Mouse (Mus musculus) limb, embryonic 11.5 days (tissue): ENCODE measurements around the gene Umodl1. TPM values are rescaled to one million over a fixed set of nuclear protein-coding genes. Genes with fewer than 3 reads are reported as not detected.
A peak's percentile ranks its signal among the peaks of the same experiment; 100 is the strongest.

Experiments used
- ATAC-seq: fragments of 200-750 bp; cut with Nextera tagmentation; 2 replicates; pipeline ENCODE4 v1.8.0; 2017; ENCODE audit warnings: low read depth; ENCODE audit not compliant: insufficient number of reproducible peaks, low FRiP score, low TSS enrichment
- DNase-seq: peaks from one replicate; pipeline ENCODE4 v3.0.0-alpha.2; 2015; ENCODE audit warnings: low spot score
- H3K27ac ChIP-seq: fragments of 300-500 bp; sonication (generic); replicated peaks from 2 replicates; pipeline ENCODE4 v1.5.1; 2014; ENCODE audit warnings: low read depth, mild to moderate bottlenecking, low read length
- H3K27me3 ChIP-seq: fragments of 300-500 bp; sonication (generic); 2 replicates; pipeline ENCODE4 v1.6.1; 2014; ENCODE audit warnings: mild to moderate bottlenecking, low read length, mixed read lengths; ENCODE audit not compliant: control insufficient read depth, insufficient read depth
- H3K36me3 ChIP-seq: fragments of 300-500 bp; sonication (generic); 2 replicates; pipeline ENCODE4 v1.6.1; 2014; ENCODE audit warnings: mild to moderate bottlenecking, low read length, moderate library complexity, mixed read lengths; ENCODE audit not compliant: control insufficient read depth, insufficient read depth
- H3K4me1 ChIP-seq: fragments of 300-500 bp; sonication (generic); 2 replicates; pipeline ENCODE4 v1.6.1; 2014; ENCODE audit warnings: low read length, mixed read lengths; ENCODE audit not compliant: control insufficient read depth, insufficient read depth
- H3K4me2 ChIP-seq: fragments of 300-500 bp; sonication (generic); 2 replicates; pipeline ENCODE4 v1.6.1; 2014; ENCODE audit warnings: low read depth, mild to moderate bottlenecking, moderate library complexity; ENCODE audit not compliant: severe bottlenecking
- H3K4me3 ChIP-seq: fragments of 300-500 bp; sonication (generic); 2 replicates; pipeline ENCODE4 v1.5.1; 2014; ENCODE audit warnings: low read depth, low read length
- H3K9ac ChIP-seq: fragments of 300-500 bp; sonication (generic); 2 replicates; pipeline ENCODE4 v1.6.1; 2014; ENCODE audit warnings: mild to moderate bottlenecking, low read length
- H3K9me3 ChIP-seq: fragments of 300-500 bp; sonication (generic); 2 replicates; pipeline ENCODE4 v1.6.1; 2016; ENCODE audit warnings: low read length; ENCODE audit not compliant: control insufficient read depth
- WGBS: fragments of 180-500 bp; shearing (Covaris S2); extraction: QIAGEN DNeasy Blood & Tissue Kit; methylation state at CpG from one replicate; pipeline ENCODE4 v1.1.7; 2014; 5-methylcytosine and 5-hydroxymethylcytosine counted together
- polyA plus RNA-seq: library from polyadenylated mRNA; unstranded; fragments of >200 nt; fragmentation: Nextera tagmentation; extraction: Ambion mirVana; gene quantifications from 2 replicates; pipeline ENCODE4 v1.2.1, GENCODE M21; 2014

Umodl1 gene
- polyA plus RNA-seq, 1 experiment from 2014 or later: not detected

- Histone ChIP-seq H3K4me1 (no peaks in the 10 kb centered on the region), H3K4me2 (no peak overlapping the region), H3K36me3 (no peaks in the 10 kb centered on the region), H3K9ac (no peak overlapping the region), H3K27me3 (no peaks in the 10 kb centered on the region), H3K9me3 (no peaks in the 10 kb centered on the region), H3K4me3 (no peak overlapping the region), H3K27ac (no peak overlapping the region)
- DNase-seq (no peak), ATAC-seq (no peak)
- 70% methylated on average over 5 of the region's 5 CpGs for WGBS
These were observed 19.1 kb upstream of the Umodl1 start for GRCm38 (mm10) chr17:30935301-30935700.

DNA sequence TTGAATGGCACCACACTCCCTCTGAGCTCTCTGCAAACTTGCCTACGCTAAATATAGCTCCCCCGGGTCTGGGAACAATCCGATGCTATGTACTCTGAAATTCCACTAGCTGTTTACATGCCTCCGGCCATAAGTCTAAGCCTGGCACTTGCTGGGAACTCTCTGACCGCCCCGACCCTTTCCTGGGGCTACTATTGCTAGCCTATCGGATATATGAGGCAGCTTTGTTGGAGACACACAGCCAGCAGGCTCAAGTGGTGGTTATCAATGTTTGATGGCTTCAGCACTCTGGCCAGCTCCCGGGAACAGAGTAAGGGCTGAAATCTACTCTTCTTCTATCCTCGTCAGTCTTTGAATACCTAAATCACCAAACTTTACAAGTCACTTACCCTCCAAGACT, 15.9 kb upstream of the Umodl1 start:
- no peak for ATAC-seq
- no peak overlapping the region for H3K27ac ChIP-seq
- H3K4me3 ChIP-seq: no peak overlapping the region
- WGBS: 63% methylated on average over 9 of the region's 9 CpGs
- DNase-seq: peak; percentile 77
- H3K4me1 ChIP-seq: no peaks in the 10 kb centered on the region
- no peak overlapping the region for H3K9ac ChIP-seq
- no peaks in the 10 kb centered on the region for H3K36me3 ChIP-seq
- H3K27me3 ChIP-seq: no peaks in the 10 kb centered on the region
- no peak overlapping the region for H3K4me2 ChIP-seq
- H3K9me3 ChIP-seq: no peaks in the 10 kb centered on the region

GRCm38 (mm10) chr17:30948382-30948781, 6.1 kb upstream of the Umodl1 start:
- ATAC-seq (no peak), DNase-seq (no peak)
- no peak overlapping the region for H3K9ac ChIP-seq
- H3K9me3 ChIP-seq: no peaks in the 10 kb centered on the region
- H3K36me3 ChIP-seq: no peaks in the 10 kb centered on the region
- no peak overlapping the region for H3K4me2 ChIP-seq
- H3K27ac ChIP-seq: no peak overlapping the region
- 88% methylated on average over 1 of the region's 1 CpGs for WGBS
- H3K27me3 ChIP-seq: no peaks in the 10 kb centered on the region
- H3K4me3 ChIP-seq: no peak overlapping the region
- H3K4me1 ChIP-seq: no peaks in the 10 kb centered on the region

DNA sequence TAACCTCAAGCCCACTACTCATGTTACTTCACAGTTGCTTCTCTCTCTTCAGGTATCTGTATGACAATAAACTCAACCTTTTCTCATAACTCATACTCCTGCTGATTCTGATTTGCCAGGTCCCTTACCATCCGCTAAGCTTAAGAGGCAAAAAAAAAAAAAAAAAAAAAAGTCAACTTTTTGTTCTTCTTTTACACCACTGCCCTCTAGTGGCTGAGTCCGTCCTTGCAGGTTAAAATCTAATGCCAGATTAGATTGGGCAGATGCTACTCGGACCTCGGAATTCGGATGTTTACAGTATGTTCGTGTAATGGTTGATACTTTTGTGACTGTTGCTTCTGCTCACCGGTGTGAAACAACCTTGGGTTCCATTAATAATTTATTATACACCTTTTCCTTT, 3.7 kb upstream of the Umodl1 start:
- Histone ChIP-seq H3K27me3 (no peaks in the 10 kb centered on the region), H3K36me3 (no peaks in the 10 kb centered on the region), H3K4me3 (no peak overlapping the region), H3K4me1 (0 out of 2 replicates have a peak, but pooled peaks cover 2% of the 10 kb centered on the region), H3K9ac (no peak overlapping the region), H3K9me3 (no peaks in the 10 kb centered on the region), H3K27ac (no peak overlapping the region), H3K4me2 (no peak overlapping the region)
- DNase-seq (peak; percentile 87), ATAC-seq (no peak)
- 7% methylated on average over 7 of the region's 7 CpGs for WGBS

GRCm38 (mm10) chr17:30951600-30951999, 2.8 kb upstream of the Umodl1 start:
- 74% methylated on average over 8 of the region's 8 CpGs for WGBS
- H3K27ac ChIP-seq: no peak overlapping the region
- H3K9me3 ChIP-seq: no peaks in the 10 kb centered on the region
- 0 out of 2 replicates have a peak, but pooled peaks cover 2% of the 10 kb centered on the region for H3K4me1 ChIP-seq
- no peak for ATAC-seq
- DNase-seq: no peak
- no peak overlapping the region for H3K9ac ChIP-seq
- no peaks in the 10 kb centered on the region for H3K36me3 ChIP-seq
- no peak overlapping the region for H3K4me2 ChIP-seq
- H3K4me3 ChIP-seq: no peak overlapping the region
- no peaks in the 10 kb centered on the region for H3K27me3 ChIP-seq

DNA sequence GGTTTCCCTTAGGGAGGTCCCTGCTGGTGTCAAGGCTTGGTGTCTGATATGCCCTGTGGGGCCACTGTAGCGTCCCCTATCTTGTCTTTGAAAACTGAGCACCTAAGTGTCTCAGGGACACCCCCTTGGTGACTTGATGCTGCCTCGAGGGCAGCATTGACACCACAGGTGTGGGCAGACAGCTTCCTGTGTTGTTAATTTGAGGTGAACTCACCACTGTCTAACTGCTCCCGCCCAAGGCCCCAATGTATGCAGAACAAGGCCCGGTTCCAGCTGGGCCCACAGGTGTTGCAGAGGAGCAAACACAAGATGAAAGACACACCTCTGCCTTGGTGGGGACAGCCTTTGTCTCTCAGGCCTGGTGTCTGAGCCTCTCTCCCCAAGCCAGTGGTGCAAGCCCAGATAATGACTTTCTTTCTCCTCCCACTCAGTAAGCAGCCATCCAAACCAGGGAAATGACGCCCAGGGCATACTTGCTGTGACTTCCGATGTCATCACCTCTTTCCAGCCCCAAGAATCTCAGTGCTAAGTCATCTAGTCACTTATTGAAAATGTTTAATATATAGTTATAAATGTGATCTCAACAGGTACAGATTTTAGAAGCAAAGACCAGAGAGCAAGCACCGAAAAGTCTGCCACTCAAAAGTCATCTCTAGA, 7.6 kb downstream of the Umodl1 start:
- DNase-seq (no peak), ATAC-seq (no peak)
- no peak overlapping the region for H3K9ac ChIP-seq
- 57% methylated on average over 7 of the region's 7 CpGs for WGBS
- H3K9me3 ChIP-seq: no peaks in the 10 kb centered on the region
- H3K27ac ChIP-seq: no peak overlapping the region
- no peak overlapping the region for H3K4me2 ChIP-seq
- H3K4me1 ChIP-seq: no peaks in the 10 kb centered on the region
- H3K4me3 ChIP-seq: no peak overlapping the region
- no peaks in the 10 kb centered on the region for H3K36me3 ChIP-seq
- H3K27me3 ChIP-seq: no peaks in the 10 kb centered on the region

- H3K4me2 ChIP-seq: no peak overlapping the region
- WGBS: 41% methylated on average over 2 of the region's 2 CpGs
- no peak overlapping the region for H3K4me3 ChIP-seq
- H3K9ac ChIP-seq: no peak overlapping the region
- no peaks in the 10 kb centered on the region for H3K27me3 ChIP-seq
- no peaks in the 10 kb centered on the region for H3K4me1 ChIP-seq
- H3K9me3 ChIP-seq: no peaks in the 10 kb centered on the region
- H3K27ac ChIP-seq: no peak overlapping the region
- H3K36me3 ChIP-seq: no peaks in the 10 kb centered on the region
- ATAC-seq (no peak), DNase-seq (no peak)
These were observed 8.4 kb downstream of the Umodl1 start for GRCm38 (mm10) chr17:30962880-30963279.

GRCm38 (mm10) chr17:30969983-30970382, 15.5 kb downstream of the Umodl1 start:
- H3K4me1 ChIP-seq: no peaks in the 10 kb centered on the region

DNA sequence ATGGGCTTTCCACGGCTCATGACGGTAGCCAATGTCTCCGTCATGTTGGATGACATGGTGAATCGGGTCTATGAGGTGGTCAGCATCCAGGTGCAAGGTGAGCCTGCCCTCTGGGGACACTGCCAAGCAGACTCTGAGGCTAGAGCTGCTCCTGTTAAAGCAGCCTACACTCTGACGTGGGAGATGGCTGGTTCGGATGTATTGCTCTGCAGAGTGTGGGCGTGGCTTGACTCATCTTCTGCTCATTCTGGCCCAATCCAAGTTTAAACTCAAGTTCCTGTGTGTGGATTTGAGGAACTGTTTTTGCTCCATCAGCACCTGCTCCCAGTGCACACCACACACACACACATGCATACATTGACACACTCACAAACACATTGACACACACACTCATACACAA, 17.4 kb downstream of the Umodl1 start:
- WGBS: 84% methylated on average over 7 of the region's 7 CpGs
- Histone ChIP-seq H3K27me3 (no peaks in the 10 kb centered on the region), H3K36me3 (no peaks in the 10 kb centered on the region), H3K4me2 (no peak overlapping the region), H3K9ac (no peak overlapping the region), H3K4me3 (no peak overlapping the region), H3K27ac (no peak overlapping the region), H3K9me3 (no peaks in the 10 kb centered on the region), H3K4me1 (no peaks in the 10 kb centered on the region)
- no peak for ATAC-seq
- no peak for DNase-seq

More at GRCm38 (mm10) chr17:30969983-30970382, 15.5 kb downstream of the Umodl1 start:
- Histone ChIP-seq H3K9ac (no peak overlapping the region), H3K27ac (no peak overlapping the region; the same call in 1 of the 2 replicates), H3K27me3 (no peaks in the 10 kb centered on the region), H3K9me3 (no peaks in the 10 kb centered on the region), H3K4me2 (no peak overlapping the region), H3K36me3 (no peaks in the 10 kb centered on the region), H3K4me3 (no peak overlapping the region)
- 62% methylated on average over 4 of the region's 4 CpGs for WGBS
- DNase-seq (no peak), ATAC-seq (no peak)
